Mouse (Mus musculus): ENCODE measurements at regions not wholly inside any gene's neighbourhood (a gene's known extent, or its start where the extent isn't known, plus 50 kb on each side); places are given as distances from the start of the nearest gene placed in this dataset.

DNA sequence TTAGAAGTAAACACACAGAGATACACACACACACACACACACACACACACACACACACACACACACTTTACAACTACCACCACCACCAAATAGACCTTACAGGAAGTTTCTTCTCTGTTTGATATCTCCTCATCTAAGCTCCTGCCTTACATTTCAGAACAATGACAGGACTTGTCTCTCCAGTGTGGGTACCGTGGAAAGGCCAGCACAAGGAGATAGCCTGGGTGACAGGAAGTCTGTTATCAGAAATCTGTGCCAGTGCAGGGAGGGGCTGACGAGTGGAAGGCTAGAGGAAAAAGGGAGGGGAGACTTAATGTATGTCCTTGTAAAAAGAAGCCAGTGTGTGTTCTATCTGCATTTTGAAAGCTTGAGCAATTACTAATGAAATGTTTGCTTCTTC is 318.5 kb upstream of the Dcn start:
- no peak overlapping the region for H3K4me3 ChIP-seq (ENCODE audit: low read depth, low read length)
- no peak for TF ChIP-seq CTCF (IDR thresholded peaks at IDR 0.05; ENCODE audit: extremely low read depth, insufficient read length, insufficient replicate concordance, low read depth, low read length)
- TF ChIP-seq POLR2A (IDR thresholded peaks at IDR 0.05; ENCODE audit: low read depth, low read length) = no peak
- no peak overlapping the region for H3K27ac ChIP-seq (ENCODE audit: insufficient read depth, low read depth, low read length)
- 9% methylated on average over 2 of the region's 2 CpGs for WGBS
- peaks cover 9% of the 10 kb centered on the region; the same call in 1 of the 2 replicates for H3K4me1 ChIP-seq (ENCODE audit: control insufficient read depth, insufficient read depth, insufficient read length, low read length)
- no peaks in the 10 kb centered on the region for H3K36me3 ChIP-seq (ENCODE audit: control insufficient read depth, insufficient read depth, low read length)
- H3K27me3 ChIP-seq (ENCODE audit: control insufficient read depth, insufficient read depth, low read length) = no peaks in the 10 kb centered on the region

- Histone ChIP-seq H3K27ac (ENCODE audit: insufficient read depth, low read depth, low read length) (no peak overlapping the region), H3K4me3 (ENCODE audit: low read depth, low read length) (no peak overlapping the region), H3K27me3 (ENCODE audit: control insufficient read depth, insufficient read depth, low read length) (no peaks in the 10 kb centered on the region), H3K4me1 (ENCODE audit: control insufficient read depth, insufficient read depth, insufficient read length, low read length) (no peaks in the 10 kb centered on the region), H3K36me3 (ENCODE audit: control insufficient read depth, insufficient read depth, low read length) (no peaks in the 10 kb centered on the region)
- WGBS = 88% methylated on average over 3 of the region's 3 CpGs
- no peak for TF ChIP-seq CTCF (IDR thresholded peaks at IDR 0.05; ENCODE audit: extremely low read depth, insufficient read length, insufficient replicate concordance, low read depth, low read length)
- no peak for TF ChIP-seq POLR2A (IDR thresholded peaks at IDR 0.05; ENCODE audit: low read depth, low read length)
Measured at GRCm38 (mm10) chr10:97178468-97178867, 300.9 kb upstream of the Dcn start.

DNA sequence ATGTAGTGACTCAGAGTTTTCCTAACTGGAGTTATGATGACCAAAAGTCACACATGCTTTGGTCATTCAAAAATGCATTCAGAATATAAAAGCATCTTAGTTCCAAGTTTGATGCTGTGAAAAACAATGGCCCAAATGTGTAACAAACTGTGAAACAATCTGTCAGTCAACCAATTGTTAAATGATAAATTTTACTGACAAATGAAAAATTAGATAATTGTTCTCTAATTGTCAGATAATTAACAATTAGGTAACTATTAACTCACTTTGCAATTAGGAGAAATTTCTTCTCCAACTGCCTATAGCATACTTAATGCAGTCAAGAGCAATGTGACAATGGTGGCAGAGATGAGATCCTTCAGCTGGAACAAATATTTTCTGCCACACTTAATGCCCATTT is 289.7 kb upstream of the Dcn start:
- Histone ChIP-seq H3K27me3 (ENCODE audit: control insufficient read depth, insufficient read depth, low read length) (no peaks in the 10 kb centered on the region), H3K4me3 (ENCODE audit: low read depth, low read length) (no peak overlapping the region), H3K36me3 (ENCODE audit: control insufficient read depth, insufficient read depth, low read length) (no peaks in the 10 kb centered on the region), H3K27ac (ENCODE audit: insufficient read depth, low read depth, low read length) (no peak overlapping the region), H3K4me1 (ENCODE audit: control insufficient read depth, insufficient read depth, insufficient read length, low read length) (no peaks in the 10 kb centered on the region)
- TF ChIP-seq POLR2A (IDR thresholded peaks at IDR 0.05; ENCODE audit: low read depth, low read length) = no peak

DNA sequence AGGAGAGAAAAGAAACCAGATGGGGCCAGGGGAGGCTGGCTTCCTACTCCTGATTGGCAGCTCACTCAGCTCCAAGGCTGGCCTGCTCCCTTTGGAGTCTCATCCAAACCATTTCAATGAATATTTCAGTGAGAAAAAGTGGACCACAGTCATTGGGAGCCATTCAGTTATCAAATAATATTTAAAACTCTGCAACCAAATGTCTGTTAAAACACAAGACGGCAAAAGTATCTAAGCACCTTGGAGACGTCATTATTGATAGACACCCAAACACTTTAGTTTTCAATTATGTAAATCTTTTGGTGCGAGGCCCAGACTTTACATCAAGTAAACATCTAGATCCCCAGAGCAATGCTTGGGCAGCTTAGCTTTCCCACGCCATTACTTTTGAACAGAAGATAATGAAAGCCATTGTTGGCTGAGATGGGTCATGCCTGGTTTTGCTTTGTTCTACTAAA is 268.1 kb upstream of the Dcn start:
- Histone ChIP-seq H3K36me3 (ENCODE audit: control insufficient read depth, insufficient read depth, low read length) (no peaks in the 10 kb centered on the region), H3K27ac (ENCODE audit: insufficient read depth, low read depth, low read length) (no peak overlapping the region), H3K27me3 (ENCODE audit: control insufficient read depth, insufficient read depth, low read length) (no peaks in the 10 kb centered on the region), H3K4me3 (ENCODE audit: low read depth, low read length) (no peak overlapping the region), H3K4me1 (ENCODE audit: control insufficient read depth, insufficient read depth, insufficient read length, low read length) (no peaks in the 10 kb centered on the region)
- TF ChIP-seq CTCF (IDR thresholded peaks at IDR 0.05; ENCODE audit: extremely low read depth, insufficient read length, insufficient replicate concordance, low read depth, low read length) = no peak
- no peak for TF ChIP-seq POLR2A (IDR thresholded peaks at IDR 0.05; ENCODE audit: low read depth, low read length)
- WGBS = 92% methylated on average over 4 of the region's 4 CpGs

DNA sequence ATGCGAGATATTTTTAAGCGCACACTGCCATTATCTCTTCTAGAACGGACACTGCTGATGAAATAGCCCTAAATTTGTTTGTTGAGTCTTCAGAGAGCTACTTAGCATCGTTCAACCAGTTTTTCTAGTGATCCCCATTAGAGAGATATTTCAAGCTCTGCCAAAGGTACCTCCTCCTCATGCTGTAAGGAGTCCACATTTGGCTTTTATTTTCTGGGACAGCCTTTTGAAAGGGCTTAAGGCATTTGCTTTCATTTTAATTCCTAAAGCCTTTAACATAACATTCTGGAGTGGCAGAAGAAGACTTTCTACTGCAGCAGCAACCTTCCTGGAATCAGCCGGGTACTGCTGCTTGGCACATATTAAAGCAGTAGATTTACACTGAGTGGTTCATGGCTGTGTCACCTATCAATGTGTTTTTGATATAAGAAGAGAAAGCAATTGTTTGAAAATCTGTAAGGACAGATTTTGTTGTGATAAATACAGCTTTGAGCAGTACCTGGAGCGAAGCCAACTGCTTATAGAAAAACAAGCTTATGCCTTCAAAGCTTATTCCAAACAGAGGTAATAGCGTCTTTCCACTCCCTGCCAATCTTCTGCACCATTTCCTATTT is 267.5 kb upstream of the Dcn start:
- Histone ChIP-seq H3K27ac (ENCODE audit: insufficient read depth, low read depth, low read length) (no peak overlapping the region), H3K4me1 (ENCODE audit: control insufficient read depth, insufficient read depth, insufficient read length, low read length) (no peaks in the 10 kb centered on the region), H3K27me3 (ENCODE audit: control insufficient read depth, insufficient read depth, low read length) (no peaks in the 10 kb centered on the region), H3K4me3 (ENCODE audit: low read depth, low read length) (no peak overlapping the region), H3K36me3 (ENCODE audit: control insufficient read depth, insufficient read depth, low read length) (no peaks in the 10 kb centered on the region)
- WGBS = 81% methylated on average over 7 of the region's 7 CpGs
- no peak for TF ChIP-seq CTCF (IDR thresholded peaks at IDR 0.05; ENCODE audit: extremely low read depth, insufficient read length, insufficient replicate concordance, low read depth, low read length)
- no peak for TF ChIP-seq POLR2A (IDR thresholded peaks at IDR 0.05; ENCODE audit: low read depth, low read length)

DNA sequence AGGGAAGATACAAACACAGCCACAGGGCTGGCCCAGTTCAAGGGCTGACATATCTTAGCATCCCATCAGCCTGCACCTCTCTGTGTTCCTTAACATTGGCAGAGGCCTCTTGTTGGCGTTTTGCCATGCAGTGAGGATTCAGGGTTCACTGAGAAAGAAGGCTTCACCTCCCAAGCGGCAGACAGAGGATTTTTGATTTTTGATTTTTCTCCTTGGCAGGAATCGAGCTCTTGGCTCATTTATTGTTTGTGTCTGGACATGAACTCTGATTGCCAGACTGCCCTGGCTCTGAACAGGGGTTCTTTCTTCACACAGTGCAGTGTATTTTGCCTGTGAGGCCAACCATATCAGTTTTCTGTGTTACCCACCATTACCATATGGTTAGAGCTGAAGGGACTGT is 259.9 kb upstream of the Dcn start:
- Histone ChIP-seq H3K36me3 (ENCODE audit: control insufficient read depth, insufficient read depth, low read length) (no peaks in the 10 kb centered on the region), H3K27me3 (ENCODE audit: control insufficient read depth, insufficient read depth, low read length) (no peaks in the 10 kb centered on the region), H3K4me3 (ENCODE audit: low read depth, low read length) (no peak overlapping the region), H3K4me1 (ENCODE audit: control insufficient read depth, insufficient read depth, insufficient read length, low read length) (peaks cover 6% of the 10 kb centered on the region; the same call in 1 of the 2 replicates), H3K27ac (ENCODE audit: insufficient read depth, low read depth, low read length) (no peak overlapping the region)
- 24% methylated on average over 3 of the region's 3 CpGs for WGBS
- TF ChIP-seq CTCF (IDR thresholded peaks at IDR 0.05; ENCODE audit: extremely low read depth, insufficient read length, insufficient replicate concordance, low read depth, low read length) (no peak), POLR2A (IDR thresholded peaks at IDR 0.05; ENCODE audit: low read depth, low read length) (no peak)

- Histone ChIP-seq H3K4me1 (ENCODE audit: control insufficient read depth, insufficient read depth, insufficient read length, low read length) (peaks cover 6% of the 10 kb centered on the region; the same call in 1 of the 2 replicates), H3K27me3 (ENCODE audit: control insufficient read depth, insufficient read depth, low read length) (no peaks in the 10 kb centered on the region), H3K36me3 (ENCODE audit: control insufficient read depth, insufficient read depth, low read length) (no peaks in the 10 kb centered on the region), H3K4me3 (ENCODE audit: low read depth, low read length) (no peak overlapping the region), H3K27ac (ENCODE audit: insufficient read depth, low read depth, low read length) (peak overlapping the region; percentile 69)
- WGBS = 31% methylated on average over 3 of the region's 3 CpGs
- TF ChIP-seq CTCF (IDR thresholded peaks at IDR 0.05; ENCODE audit: extremely low read depth, insufficient read length, insufficient replicate concordance, low read depth, low read length) (no peak), POLR2A (IDR thresholded peaks at IDR 0.05; ENCODE audit: low read depth, low read length) (no peak)
Measured at GRCm38 (mm10) chr10:97220431-97220830, 259.0 kb upstream of the Dcn start.
